Mouse (Mus musculus): ENCODE measurements around the gene Cinp. TPM values are rescaled to one million over a fixed set of nuclear protein-coding genes. Genes with fewer than 3 reads are reported as not detected.
A peak's percentile ranks its signal among the peaks of the same experiment; 100 is the strongest.

Gene Cinp
- 100 to 1,000 TPM; 115 to 118 TPM for total RNA-seq (2021)

DNA sequence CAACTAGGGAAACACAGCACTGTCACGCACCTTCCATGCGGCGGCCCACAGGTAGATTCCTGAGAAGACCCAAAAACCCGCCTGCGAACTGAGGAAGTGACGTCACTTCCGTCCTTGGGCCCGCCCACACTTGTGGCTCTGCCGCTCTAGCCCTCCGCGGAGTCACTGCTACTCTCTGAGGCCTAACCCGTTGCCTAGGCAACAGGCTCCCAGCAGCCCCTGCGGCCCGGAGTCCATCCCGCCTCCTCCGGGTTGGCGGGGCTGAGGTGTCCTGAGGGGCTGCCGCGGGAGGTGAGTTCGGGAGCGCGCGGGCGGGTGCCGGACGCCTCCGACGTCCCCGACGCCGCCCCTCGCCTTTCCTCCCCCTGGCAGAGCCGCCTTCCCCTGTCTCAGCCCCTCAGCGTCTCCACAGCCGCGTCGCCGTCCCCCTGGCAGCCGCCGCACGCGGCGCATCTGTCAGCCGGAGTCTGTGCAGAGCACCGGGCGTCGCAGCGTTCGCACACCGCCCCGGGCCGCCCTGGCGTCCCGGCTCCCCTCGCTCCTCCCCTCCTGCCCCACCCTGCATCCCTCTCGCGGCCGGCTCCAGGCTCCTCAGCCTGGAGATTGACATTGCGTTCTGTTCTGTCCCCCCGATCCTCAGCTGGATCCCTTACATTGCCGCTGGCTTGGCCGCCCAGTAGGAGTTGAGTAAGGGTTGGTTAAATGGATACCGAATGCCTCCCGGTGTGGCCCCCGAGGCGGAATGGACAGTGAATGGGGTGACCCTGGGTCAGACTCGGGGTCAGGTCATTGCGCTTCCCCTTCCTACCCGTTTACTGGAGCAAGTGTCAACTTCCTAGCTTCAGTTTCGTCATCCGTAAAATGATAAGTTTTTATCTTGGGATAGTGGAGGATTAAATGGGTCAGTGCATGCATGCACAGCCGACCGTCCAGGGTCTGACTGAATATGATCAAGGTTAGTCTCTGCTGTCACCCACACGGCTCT lies at the start of gene Cinp, which contains the start of gene Tecpr2:
Gene Cinp (minus strand): TSS at position 110 of the 985 bp plus-strand sequence.
Gene Tecpr2 (plus strand): TSS at position 229 of the 985 bp plus-strand sequence.
- peak; percentile 99 for DNase-seq (ENCODE audit: low spot score in 2 of 2)
- intact Hi-C loops (cut with DNase I), result no loop called here

DNA sequence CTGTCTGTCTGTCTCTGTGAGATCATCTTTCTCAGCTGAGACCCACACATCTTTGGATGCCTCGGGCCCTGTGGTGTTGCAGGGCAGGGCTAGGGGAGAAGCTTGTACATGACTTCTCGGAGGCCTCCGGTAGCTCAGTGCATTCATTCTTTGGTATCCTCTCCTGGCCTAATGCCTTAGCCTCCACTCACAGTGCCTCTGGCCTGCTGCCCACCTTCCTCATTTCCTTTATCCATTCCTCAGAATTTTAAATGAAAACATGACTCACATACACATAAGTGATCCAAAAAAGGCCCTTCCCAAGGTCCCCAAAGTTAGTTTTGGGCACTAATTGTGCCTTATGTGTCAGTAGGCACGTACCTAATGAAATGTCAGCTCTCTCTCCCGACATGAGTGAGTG lies 48.6 kb upstream of the Cinp start:
- intact Hi-C loops (cut with DNase I), result no loop called here
- no peak for DNase-seq (ENCODE audit: low spot score in 2 of 2)

DNA sequence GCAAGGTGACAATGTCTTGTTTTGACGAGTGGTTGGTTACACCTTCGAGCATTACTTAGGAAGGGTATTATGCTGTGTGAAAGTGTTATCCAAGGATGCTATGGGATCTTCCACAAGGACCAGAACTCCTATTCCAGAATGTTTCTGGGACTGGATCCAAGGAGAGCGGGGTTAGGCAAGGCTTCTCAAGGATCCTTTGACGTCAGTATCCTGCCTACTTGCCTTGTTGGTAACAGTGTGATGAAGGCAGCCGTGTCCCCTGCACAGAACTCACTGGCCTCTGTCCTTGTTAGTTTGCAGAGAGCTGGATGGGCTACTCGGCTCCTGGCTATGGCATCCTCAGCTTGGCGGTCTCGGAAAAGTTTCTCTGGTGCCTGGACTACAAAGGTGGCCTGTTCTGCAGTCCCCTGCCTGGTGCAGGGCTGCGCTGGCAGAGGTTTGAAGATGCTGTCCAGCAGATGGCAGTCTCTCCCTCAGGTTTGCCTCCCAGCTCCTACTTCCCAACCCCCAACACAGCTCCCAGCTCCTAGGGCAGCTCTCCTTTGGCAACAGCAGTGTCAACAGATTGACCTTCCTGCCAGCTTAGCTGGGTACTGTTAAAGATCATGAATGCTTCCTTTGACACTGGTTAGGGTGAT lies 47.2 kb upstream of the Cinp start:
- intact Hi-C loops (cut with DNase I), result loop anchor here (1.0 kb wide), 1 partner anchor 56 kb away; no protein-coding TSS in a partner anchor
- peak; percentile 83 to 91 for DNase-seq (ENCODE audit: low spot score in 2 of 2)

- intact Hi-C loops (cut with DNase I), result no loop called here
- peak; percentile 28 to 71 for DNase-seq (ENCODE audit: low spot score in 2 of 2)
Observed at GRCm38 (mm10) chr12:110932820-110933219, 43.9 kb upstream of the Cinp start.

DNA sequence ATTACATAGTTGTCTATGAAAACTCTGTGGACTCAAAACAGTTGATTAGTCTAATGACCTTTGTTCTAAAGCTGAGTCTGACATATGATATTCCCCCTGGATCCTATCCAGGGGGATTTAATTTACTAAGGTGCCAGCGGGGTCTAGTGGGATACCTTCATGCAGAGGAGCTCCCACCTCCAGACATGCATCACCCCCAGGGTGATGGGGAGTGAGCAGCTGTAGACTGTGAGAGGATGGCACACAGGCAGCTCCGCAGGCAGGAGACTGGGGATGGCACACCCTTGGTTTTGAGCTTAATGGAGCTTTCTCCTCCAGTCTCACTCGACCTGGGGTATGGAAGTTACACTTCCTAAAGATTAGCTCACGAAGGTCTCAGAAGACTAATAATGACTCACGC lies 32.6 kb upstream of the Cinp start:
- DNase-seq (ENCODE audit: low spot score in 2 of 2), result no peak
- intact Hi-C loops (cut with DNase I), result no loop called here

DNA sequence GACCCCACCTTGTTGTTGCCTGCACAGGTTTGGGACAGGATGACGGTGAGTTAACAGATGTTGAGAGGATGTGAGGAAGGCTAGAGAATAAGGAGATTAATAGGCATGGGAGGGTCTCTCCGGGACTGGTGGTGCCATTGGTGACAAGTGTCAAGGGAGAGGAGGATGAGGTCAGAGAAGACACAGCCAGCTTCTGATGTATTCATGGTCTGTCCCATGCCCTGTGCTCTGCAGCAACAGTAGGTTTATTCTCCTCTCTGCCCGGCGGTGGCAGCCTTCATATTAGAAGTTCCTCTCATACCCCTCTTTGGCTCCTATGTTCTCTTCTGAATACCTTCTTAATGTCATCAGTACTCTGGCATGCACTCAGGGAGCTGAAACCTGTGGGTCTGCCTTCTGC lies 31.3 kb upstream of the Cinp start:
- no peak for DNase-seq (ENCODE audit: low spot score in 2 of 2)
- intact Hi-C loops (cut with DNase I), result no loop called here

GRCm38 (mm10) chr12:110915761-110916160 lies 26.8 kb upstream of the Cinp start:
- intact Hi-C loops (cut with DNase I), result no loop called here
- peak in 1 of 2 experiments; percentile 29 for DNase-seq (ENCODE audit: low spot score in 2 of 2)

DNA sequence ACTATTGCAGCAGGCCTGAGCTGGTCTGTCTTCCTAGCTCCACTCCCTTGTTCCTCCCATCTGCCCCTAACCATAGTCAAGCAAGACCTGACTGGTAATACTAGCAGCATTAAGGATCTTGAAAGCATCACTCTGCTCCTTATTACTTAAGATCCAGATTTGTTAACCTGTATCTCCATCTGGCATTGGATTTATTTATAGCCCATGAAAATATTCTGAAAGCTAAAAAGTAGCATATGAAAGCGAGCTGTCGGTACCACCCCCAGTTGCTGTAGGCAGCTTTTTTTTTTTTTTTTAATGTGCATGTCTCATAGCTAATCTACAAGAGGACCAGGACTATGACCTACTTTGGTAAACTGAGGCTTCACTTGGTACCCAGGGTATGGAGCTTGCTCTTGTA lies 21.0 kb upstream of the Cinp start:
- peak in 1 of 2 experiments; percentile 73 for DNase-seq (ENCODE audit: low spot score in 2 of 2)
- intact Hi-C loops (cut with DNase I), result no loop called here

- intact Hi-C loops (cut with DNase I), result no loop called here
- DNase-seq (ENCODE audit: low spot score in 2 of 2), result no peak
Observed at GRCm38 (mm10) chr12:110907845-110908244, 18.9 kb upstream of the Cinp start.

DNA sequence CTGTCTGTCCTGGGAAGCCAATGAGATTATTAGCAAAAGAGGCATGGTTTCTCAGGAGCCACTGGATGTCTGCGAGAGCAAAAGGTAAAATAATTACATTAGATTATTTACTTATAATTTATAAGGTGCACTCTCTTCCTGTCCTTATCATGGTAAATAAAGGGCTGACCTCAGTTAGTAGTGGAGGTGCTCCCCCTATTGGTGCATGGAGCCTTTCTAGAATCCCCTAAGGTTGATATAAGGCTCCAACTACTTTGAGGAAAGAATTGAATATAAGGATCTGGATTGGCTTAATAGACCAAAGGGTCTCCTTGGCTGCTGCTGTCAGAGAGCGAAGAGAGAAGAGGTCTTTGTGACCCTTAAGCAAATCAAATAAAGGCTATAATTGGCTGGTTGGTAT lies 14.6 kb upstream of the Cinp start:
- intact Hi-C loops (cut with DNase I), result no loop called here

DNA sequence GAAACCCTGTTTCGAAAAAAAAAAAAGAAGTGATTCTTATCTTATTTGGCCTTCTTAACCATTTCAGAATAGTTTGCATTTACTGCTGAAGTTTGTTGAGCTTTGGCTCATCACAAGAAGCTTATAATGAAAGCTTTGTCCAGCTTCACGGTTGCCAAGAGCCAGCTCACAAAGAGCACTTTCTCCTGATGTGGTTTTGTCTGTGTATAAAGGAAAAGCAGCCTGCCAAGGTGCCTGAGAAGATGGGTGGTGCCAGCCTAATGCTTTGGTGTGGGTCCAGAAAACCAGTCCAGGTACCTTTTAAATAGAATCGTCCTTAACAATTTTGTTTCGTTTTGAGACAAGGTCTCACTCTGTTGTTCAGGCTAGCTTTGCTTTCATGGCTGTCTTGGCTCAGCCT lies 13.2 kb upstream of the Cinp start:
- intact Hi-C loops (cut with DNase I), result no loop called here
- DNase-seq (ENCODE audit: low spot score in 2 of 2), result no peak

More for the DNA sequence above, 14.6 kb upstream of the Cinp start:
- DNase-seq (ENCODE audit: low spot score in 2 of 2), result no peak

GRCm38 (mm10) chr12:110891887-110892286 lies 2.9 kb upstream of the Cinp start:
- intact Hi-C loops (cut with DNase I), result no loop called here
- DNase-seq (ENCODE audit: low spot score in 2 of 2), result no peak

- DNase-seq (ENCODE audit: low spot score in 2 of 2), result no peak
- intact Hi-C loops (cut with DNase I), result no loop called here
Observed at GRCm38 (mm10) chr12:110888606-110889005, 339 bp downstream of the Cinp start.

DNA sequence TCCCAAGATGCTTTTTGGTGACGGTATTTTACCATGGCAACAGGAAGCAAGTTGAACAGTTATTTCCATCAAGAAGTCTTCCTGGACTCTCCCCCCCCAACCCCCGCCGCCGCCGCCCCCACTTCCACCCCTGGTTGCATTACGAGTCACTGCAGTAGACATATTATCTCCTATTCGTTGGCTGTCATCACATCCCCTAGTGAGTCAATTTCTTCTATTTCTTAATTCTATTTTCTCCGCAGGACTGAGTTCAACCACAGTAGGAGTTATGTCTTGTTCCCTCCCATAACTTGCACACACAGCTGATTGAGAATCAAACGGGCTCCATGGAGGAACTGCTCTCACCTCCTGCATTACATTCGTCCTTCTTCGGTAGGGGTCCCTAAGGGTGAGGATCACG lies 839 bp downstream of the Cinp start:
- intact Hi-C loops (cut with DNase I), result no loop called here
- DNase-seq (ENCODE audit: low spot score in 2 of 2), result no peak

DNA sequence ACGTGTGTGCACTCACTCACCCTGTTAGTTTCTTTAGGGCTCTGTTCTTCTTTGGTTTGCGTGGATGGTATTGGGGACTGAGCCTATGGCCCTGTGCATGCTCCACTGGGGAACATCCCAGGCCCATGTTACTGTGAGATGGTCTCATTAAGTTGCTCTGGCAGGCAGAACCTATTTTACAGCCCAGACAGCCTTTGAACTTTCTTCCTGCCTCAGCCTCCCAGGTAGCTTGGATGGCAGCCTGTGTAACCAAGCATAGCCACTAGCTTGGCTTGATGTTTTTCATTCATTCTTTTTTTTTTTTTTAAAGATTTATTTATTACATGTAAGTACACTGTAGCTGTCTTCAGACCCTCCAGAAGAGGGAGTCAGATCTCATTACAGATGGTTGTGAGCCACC lies 3.7 kb downstream of the Cinp start:
- intact Hi-C loops (cut with DNase I), result no loop called here
- no peak for DNase-seq (ENCODE audit: low spot score in 2 of 2)

GRCm38 (mm10) chr12:110882291-110882690 lies 6.7 kb downstream of the Cinp start:
- intact Hi-C loops (cut with DNase I), result no loop called here
- no peak for DNase-seq (ENCODE audit: low spot score in 2 of 2)

- intact Hi-C loops (cut with DNase I), result no loop called here
- no peak for DNase-seq (ENCODE audit: low spot score in 2 of 2)
Observed at GRCm38 (mm10) chr12:110875351-110875750, 13.6 kb downstream of the Cinp start.

GRCm38 (mm10) chr12:110871247-110871646 lies 17.7 kb downstream of the Cinp start:
- intact Hi-C loops (cut with DNase I), result no loop called here
- DNase-seq (ENCODE audit: low spot score in 2 of 2), result no peak

GRCm38 (mm10) chr12:110870107-110870506 lies 18.8 kb downstream of the Cinp start:
- intact Hi-C loops (cut with DNase I), result no loop called here
- DNase-seq (ENCODE audit: low spot score in 2 of 2), result no peak

GRCm38 (mm10) chr12:110865989-110866388 lies 23.0 kb downstream of the Cinp start:
- DNase-seq (ENCODE audit: low spot score in 2 of 2), result no peak
- intact Hi-C loops (cut with DNase I), result no loop called here

GRCm38 (mm10) chr12:110865571-110865970 lies 23.4 kb downstream of the Cinp start:
- DNase-seq (ENCODE audit: low spot score in 2 of 2), result no peak
- intact Hi-C loops (cut with DNase I), result no loop called here

Data from left cerebral cortex, postnatal 25 days (tissue).